Mouse (Mus musculus): ENCODE data around the gene Gm20388. TPM values are rescaled to one million over a fixed set of nuclear protein-coding genes. Genes with fewer than 3 reads are reported as not detected.

The Gm20388 gene
- polyA plus RNA-seq, 1 experiment from 2014 or later = not detected

DNA sequence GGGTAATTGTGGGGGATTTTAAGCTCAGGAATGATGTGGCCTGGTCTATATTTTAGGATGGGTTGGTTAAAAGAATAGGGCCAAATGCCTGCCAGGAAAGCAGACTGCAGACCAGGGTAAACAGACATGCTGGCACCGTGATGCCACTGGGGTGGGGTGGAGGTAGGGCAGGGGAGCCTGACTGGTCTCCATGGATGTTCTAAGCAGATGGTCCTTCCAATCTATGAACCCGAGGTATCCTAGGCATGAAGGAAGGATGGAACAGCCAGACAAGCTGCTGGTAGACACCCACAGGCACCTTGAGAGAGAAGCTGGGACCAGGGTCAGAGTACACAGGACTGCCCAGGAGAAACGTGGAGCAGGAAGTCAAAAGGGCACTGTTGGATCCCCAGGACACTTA lies 3936.9 kb downstream of the Gm20388 start:
- ATAC-seq (ENCODE audit: low read depth) (no peak), DNase-seq (no peak)
- H3K27ac ChIP-seq = no peak overlapping the region
- no peaks in the 10 kb centered on the region for H3K9me3 ChIP-seq (replicated peaks)
- 56% methylated on average over 3 of the region's 3 CpGs for WGBS (ENCODE audit: insufficient replicate concordance)
- H3K9ac ChIP-seq = no peak overlapping the region
- H3K27me3 ChIP-seq = no peaks in the 10 kb centered on the region
- no peak overlapping the region for H3K4me3 ChIP-seq (replicated peaks)
- peaks cover 12% of the 10 kb centered on the region for H3K36me3 ChIP-seq
- H3K4me2 ChIP-seq = no peak overlapping the region
- peaks cover 10% of the 10 kb centered on the region; the same call in 1 of the 2 replicates for H3K4me1 ChIP-seq (replicated peaks)

- Histone ChIP-seq H3K27me3 (no peaks in the 10 kb centered on the region), H3K9ac (no peak overlapping the region), H3K4me3 (replicated peaks) (no peak overlapping the region), H3K9me3 (replicated peaks) (no peaks in the 10 kb centered on the region), H3K27ac (no peak overlapping the region), H3K4me2 (no peak overlapping the region), H3K36me3 (peaks cover 8% of the 10 kb centered on the region), H3K4me1 (replicated peaks) (peaks cover 10% of the 10 kb centered on the region; the same call in 1 of the 2 replicates)
- 81% methylated on average over 4 of the region's 4 CpGs for WGBS (ENCODE audit: insufficient replicate concordance)
- ATAC-seq (ENCODE audit: low read depth) (no peak), DNase-seq (peak; percentile 13)
These were observed 3938.7 kb downstream of the Gm20388 start for GRCm38 (mm10) chr8:123849352-123849751.

GRCm38 (mm10) chr8:123851590-123851989 lies 3940.9 kb downstream of the Gm20388 start:
- Histone ChIP-seq H3K27ac (no peak overlapping the region), H3K9ac (no peak overlapping the region), H3K4me2 (no peak overlapping the region), H3K27me3 (no peaks in the 10 kb centered on the region), H3K4me3 (replicated peaks) (no peak overlapping the region), H3K9me3 (replicated peaks) (no peaks in the 10 kb centered on the region), H3K4me1 (replicated peaks) (peaks cover 16% of the 10 kb centered on the region), H3K36me3 (no peaks in the 10 kb centered on the region)
- DNase-seq = no peak
- no peak for ATAC-seq (ENCODE audit: low read depth)
- 54% methylated on average over 5 of the region's 5 CpGs for WGBS (ENCODE audit: insufficient replicate concordance)

DNA sequence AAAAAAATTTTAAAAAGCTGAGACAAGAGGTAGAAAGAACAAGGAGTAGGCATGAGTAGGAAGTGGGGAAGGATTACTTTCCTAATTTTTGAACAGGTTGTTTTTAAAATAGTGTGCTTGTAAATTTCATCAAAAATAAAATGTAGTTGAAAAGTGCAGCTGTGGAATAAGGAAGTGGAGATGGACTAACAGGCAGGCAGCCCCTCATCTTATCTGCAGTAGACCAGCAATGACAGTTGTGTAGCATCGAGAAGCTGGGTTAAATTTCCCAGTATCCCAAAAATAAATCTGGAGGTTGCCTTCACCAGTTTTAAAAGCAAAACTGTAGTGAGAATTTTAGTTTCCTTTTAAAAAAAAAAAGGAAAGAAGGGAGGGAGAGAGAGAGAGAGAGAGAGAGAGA lies 3943.6 kb downstream of the Gm20388 start:
- WGBS (ENCODE audit: insufficient replicate concordance) = 29% methylated on average over 1 of the region's 1 CpGs
- H3K9me3 ChIP-seq (replicated peaks) = no peaks in the 10 kb centered on the region
- no peak for ATAC-seq (ENCODE audit: low read depth)
- no peaks in the 10 kb centered on the region for H3K27me3 ChIP-seq
- H3K36me3 ChIP-seq = no peaks in the 10 kb centered on the region
- H3K4me3 ChIP-seq (replicated peaks) = no peak overlapping the region
- H3K4me1 ChIP-seq (replicated peaks) = peaks cover 32% of the 10 kb centered on the region
- no peak overlapping the region for H3K9ac ChIP-seq
- no peak overlapping the region for H3K4me2 ChIP-seq
- no peak for DNase-seq
- no peak overlapping the region for H3K27ac ChIP-seq

DNA sequence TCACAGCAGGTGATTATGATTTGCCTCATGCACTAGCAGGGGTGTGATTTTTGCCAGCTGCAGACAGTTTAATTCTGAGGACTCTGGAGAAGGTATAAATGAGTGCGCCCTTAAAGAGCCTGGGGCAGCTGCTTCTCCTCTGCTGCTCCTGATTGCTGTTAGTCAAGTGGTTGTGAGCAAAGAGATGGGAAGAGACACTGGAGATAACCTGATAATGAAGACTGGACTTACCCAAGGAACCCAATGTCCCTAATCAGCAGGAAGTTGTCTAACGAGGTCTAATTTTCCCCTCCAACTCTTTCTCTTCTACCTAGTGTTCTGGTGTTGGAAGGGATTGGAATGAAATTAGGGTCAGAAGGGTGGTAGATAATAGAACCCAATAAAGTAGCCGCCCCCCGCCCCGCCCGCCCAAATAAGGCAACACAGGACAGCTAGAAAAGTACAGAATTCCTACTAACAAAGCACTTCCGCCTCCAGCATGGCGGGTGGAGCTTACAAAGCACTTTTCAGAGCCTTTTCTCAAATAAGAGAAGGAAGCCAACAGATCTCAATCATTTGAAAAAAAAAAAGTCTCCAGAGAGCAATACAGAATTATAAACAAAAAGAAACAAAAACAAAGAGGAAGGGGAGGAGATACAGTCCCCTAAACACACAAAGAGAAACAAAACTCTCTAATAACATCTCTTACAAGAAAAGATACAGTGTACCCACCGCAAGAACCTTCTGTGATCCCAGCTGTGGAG lies 3944.3 kb downstream of the Gm20388 start:
- no peak overlapping the region for H3K4me3 ChIP-seq (replicated peaks)
- no peaks in the 10 kb centered on the region for H3K9me3 ChIP-seq (replicated peaks)
- ATAC-seq (ENCODE audit: low read depth) (no peak), DNase-seq (no peak)
- 65% methylated on average over 9 of the region's 9 CpGs for WGBS (ENCODE audit: insufficient replicate concordance)
- no peak overlapping the region for H3K4me2 ChIP-seq
- H3K36me3 ChIP-seq = no peaks in the 10 kb centered on the region
- peaks cover 36% of the 10 kb centered on the region for H3K4me1 ChIP-seq (replicated peaks)
- H3K27me3 ChIP-seq = peaks cover 3% of the 10 kb centered on the region
- no peak overlapping the region for H3K27ac ChIP-seq
- H3K9ac ChIP-seq = no peak overlapping the region

DNA sequence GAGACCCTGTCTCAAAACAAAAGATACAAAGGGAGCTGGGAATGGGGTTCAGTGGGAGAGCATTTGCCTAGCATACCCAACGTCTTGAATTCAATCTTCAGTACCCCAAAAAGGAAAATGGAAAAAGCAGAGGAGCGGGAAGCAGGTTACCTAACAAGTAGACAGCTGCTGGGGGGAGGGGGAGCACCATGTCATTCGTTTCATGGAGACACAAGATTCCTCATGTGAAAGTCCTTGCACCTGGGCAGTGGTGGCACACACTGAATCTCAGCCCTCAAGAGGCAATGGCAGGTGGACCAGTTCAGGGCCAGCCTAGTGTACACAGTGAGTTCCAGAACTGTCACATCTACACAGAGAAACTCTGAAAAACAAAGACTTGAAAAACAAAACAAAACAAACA lies 3946.7 kb downstream of the Gm20388 start:
- H3K36me3 ChIP-seq = no peaks in the 10 kb centered on the region
- ATAC-seq (ENCODE audit: low read depth) = no peak
- peak overlapping the region; percentile 98 for H3K4me3 ChIP-seq (replicated peaks)
- H3K4me2 ChIP-seq = peak overlapping the region; percentile 96
- no peaks in the 10 kb centered on the region for H3K9me3 ChIP-seq (replicated peaks)
- peaks cover 37% of the 10 kb centered on the region for H3K4me1 ChIP-seq (replicated peaks)
- no peak overlapping the region for H3K27ac ChIP-seq
- 61% methylated on average over 3 of the region's 3 CpGs for WGBS (ENCODE audit: insufficient replicate concordance)
- H3K27me3 ChIP-seq = peaks cover 25% of the 10 kb centered on the region
- no peak for DNase-seq
- H3K9ac ChIP-seq = peak overlapping the region; percentile 97; the same call in 1 of the 2 replicates

DNA sequence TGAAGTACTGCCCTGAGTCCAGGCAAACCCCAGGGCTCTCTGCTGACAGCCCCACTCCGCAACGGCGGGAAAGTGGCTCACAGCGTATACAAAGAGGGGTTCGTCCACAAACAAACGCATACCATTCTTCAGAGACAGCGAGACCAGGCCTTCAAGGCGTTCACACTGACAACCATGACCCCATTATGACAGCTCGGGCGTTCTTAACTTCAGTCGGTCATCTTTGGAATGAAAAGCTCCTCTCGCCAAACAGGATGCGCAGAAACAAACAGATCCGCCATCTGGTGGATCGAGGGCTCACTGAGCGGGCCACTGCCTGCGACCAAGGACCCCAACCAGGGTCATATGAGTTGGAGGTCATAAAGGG lies 3947.9 kb downstream of the Gm20388 start:
- Histone ChIP-seq H3K4me3 (replicated peaks) (peak overlapping the region; percentile 98), H3K4me1 (replicated peaks) (peaks cover 37% of the 10 kb centered on the region), H3K27me3 (peaks cover 37% of the 10 kb centered on the region), H3K4me2 (peak overlapping the region; percentile 96), H3K27ac (peak overlapping the region; percentile 92), H3K36me3 (no peaks in the 10 kb centered on the region), H3K9me3 (replicated peaks) (no peaks in the 10 kb centered on the region), H3K9ac (peak overlapping the region; percentile 97)
- WGBS (ENCODE audit: insufficient replicate concordance) = 0% methylated on average over 17 of the region's 17 CpGs
- peak; percentile 22 for DNase-seq
- ATAC-seq (ENCODE audit: low read depth) = no peak

- DNase-seq = peak; percentile 94
- WGBS (ENCODE audit: insufficient replicate concordance) = under 1% methylated on average over 79 of the region's 79 CpGs
- peaks cover 42% of the 10 kb centered on the region for H3K27me3 ChIP-seq
These were observed 3948.5 kb downstream of the Gm20388 start for GRCm38 (mm10) chr8:123858941-123859647.

GRCm38 (mm10) chr8:123859648-123860259 lies 3949.1 kb downstream of the Gm20388 start, which contains the start of gene Ccsap:
TSS of gene Ccsap (minus strand) at chr8:123860209.
- peak; percentile 60 for DNase-seq
- Histone ChIP-seq H3K9me3 (replicated peaks) (no peaks in the 10 kb centered on the region), H3K36me3 (no peaks in the 10 kb centered on the region), H3K27me3 (peaks cover 47% of the 10 kb centered on the region), H3K9ac (peak within 1 kb of the TSS; percentile 97), H3K4me2 (peak within 1 kb of the TSS; percentile 96), H3K27ac (peak within 1 kb of the TSS; percentile 92), H3K4me1 (replicated peaks) (peaks cover 34% of the 10 kb centered on the region), H3K4me3 (replicated peaks) (peak within 1 kb of the TSS; percentile 98)
- ATAC-seq (ENCODE audit: low read depth) = peak; percentile 66
- WGBS (ENCODE audit: insufficient replicate concordance) = 1% methylated on average over 46 of the region's 48 CpGs

More at GRCm38 (mm10) chr8:123858941-123859647, 3948.5 kb downstream of the Gm20388 start:
- peak overlapping the region; percentile 98 for H3K4me3 ChIP-seq (replicated peaks)
- H3K4me2 ChIP-seq = peak overlapping the region; percentile 96
- no peaks in the 10 kb centered on the region for H3K36me3 ChIP-seq
- peak; percentile 98 for ATAC-seq (ENCODE audit: low read depth)
- peak overlapping the region; percentile 92 for H3K27ac ChIP-seq
- no peaks in the 10 kb centered on the region for H3K9me3 ChIP-seq (replicated peaks)
- H3K9ac ChIP-seq = peak overlapping the region; percentile 97
- H3K4me1 ChIP-seq (replicated peaks) = peaks cover 37% of the 10 kb centered on the region

DNA sequence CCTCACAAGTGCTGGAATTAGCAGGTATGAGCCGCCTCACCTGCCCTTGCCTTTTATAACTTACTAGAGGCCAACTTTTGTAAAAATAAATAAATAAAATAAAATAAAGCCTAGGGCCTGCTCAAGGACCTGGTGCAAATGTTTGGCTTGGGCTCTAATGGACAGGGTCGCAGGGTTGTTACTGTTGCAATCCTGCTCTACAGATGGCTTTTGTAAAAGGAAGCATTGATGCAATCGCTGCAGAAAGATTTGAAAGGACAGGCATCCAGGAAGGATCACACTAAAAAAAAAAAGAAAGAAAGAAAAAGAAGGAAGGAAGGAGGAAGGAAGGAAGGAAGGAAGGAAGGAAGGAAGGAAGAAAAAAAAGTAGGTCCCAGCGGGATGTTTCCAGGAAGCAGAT lies 3949.7 kb downstream of the Gm20388 start:
- no peak overlapping the region for H3K9ac ChIP-seq
- H3K27ac ChIP-seq = no peak overlapping the region
- H3K4me1 ChIP-seq (replicated peaks) = peaks cover 29% of the 10 kb centered on the region
- peaks cover 51% of the 10 kb centered on the region for H3K27me3 ChIP-seq
- peak overlapping the region; percentile 98 for H3K4me3 ChIP-seq (replicated peaks)
- WGBS (ENCODE audit: insufficient replicate concordance) = 59% methylated on average over 4 of the region's 4 CpGs
- H3K9me3 ChIP-seq (replicated peaks) = no peaks in the 10 kb centered on the region
- H3K36me3 ChIP-seq = no peaks in the 10 kb centered on the region
- DNase-seq (no peak), ATAC-seq (ENCODE audit: low read depth) (no peak)
- H3K4me2 ChIP-seq = peak overlapping the region; percentile 96

DNA sequence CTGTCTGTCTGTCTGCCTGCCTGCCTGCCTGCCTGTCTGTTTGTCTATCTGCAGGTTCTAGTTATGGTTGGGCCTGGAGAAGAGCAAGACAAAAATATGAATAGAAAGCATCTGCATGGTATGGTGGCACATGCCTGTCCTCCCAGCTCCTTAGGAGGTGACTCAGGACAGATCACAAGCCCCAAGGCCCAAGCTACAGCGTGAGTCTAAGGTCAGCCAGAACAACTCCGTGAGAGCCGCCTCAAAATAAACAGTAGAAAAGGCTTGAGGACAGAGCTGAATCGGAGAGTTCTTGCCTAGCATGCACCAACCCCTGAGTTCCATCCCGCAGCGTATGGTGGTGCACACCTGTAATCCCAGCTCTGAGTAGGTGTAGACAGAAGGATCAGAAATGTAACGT lies 3955.1 kb downstream of the Gm20388 start:
- H3K9ac ChIP-seq = no peak overlapping the region
- no peaks in the 10 kb centered on the region for H3K36me3 ChIP-seq
- 78% methylated on average over 7 of the region's 7 CpGs for WGBS (ENCODE audit: insufficient replicate concordance)
- DNase-seq = no peak
- H3K4me3 ChIP-seq (replicated peaks) = no peak overlapping the region
- H3K27me3 ChIP-seq = peaks cover 50% of the 10 kb centered on the region
- H3K9me3 ChIP-seq (replicated peaks) = no peaks in the 10 kb centered on the region
- no peak overlapping the region for H3K4me2 ChIP-seq
- H3K4me1 ChIP-seq (replicated peaks) = no peaks in the 10 kb centered on the region
- no peak for ATAC-seq (ENCODE audit: low read depth)
- no peak overlapping the region for H3K27ac ChIP-seq

Measured in liver, embryonic 13.5 days (tissue).